Mouse (Mus musculus): ENCODE measurements at regions not wholly inside any gene's neighbourhood (a gene's known extent, or its start where the extent isn't known, plus 50 kb on each side); places are given as distances from the start of the nearest gene placed in this dataset.
"Not testable (repeated sequence)": the region's sequence is repeated elsewhere in the genome, so short reads cannot be mapped to it uniquely, and the experiment has no call there.

- DNase-seq: peak; percentile 0
These were observed 338.1 kb downstream of the Gm21863 start for GRCm38 (mm10) chr12:20292368-20292767.

GRCm38 (mm10) chr12:20311951-20312849 lies 357.9 kb downstream of the Gm21863 start:
- not testable (repeated sequence) for DNase-seq
